Mouse (Mus musculus): ENCODE results near the gene Smad1.

Smad1 gene

GRCm38 (mm10) chr8:79384276-79385271 is 14.7 kb downstream of the Smad1 start:
- DNase-seq (ENCODE audit: inconsistent age in 2 of 2, low spot score in 1 of 2) = no peak

- DNase-seq (ENCODE audit: inconsistent age in 2 of 2, low spot score in 1 of 2) = peak in 1 of 2 experiments; percentile 61
These were observed 16.5 kb downstream of the Smad1 start for GRCm38 (mm10) chr8:79382857-79383262.

GRCm38 (mm10) chr8:79381771-79382170 is 17.5 kb downstream of the Smad1 start:
- DNase-seq (ENCODE audit: inconsistent age in 2 of 2, low spot score in 1 of 2) = no peak

DNA sequence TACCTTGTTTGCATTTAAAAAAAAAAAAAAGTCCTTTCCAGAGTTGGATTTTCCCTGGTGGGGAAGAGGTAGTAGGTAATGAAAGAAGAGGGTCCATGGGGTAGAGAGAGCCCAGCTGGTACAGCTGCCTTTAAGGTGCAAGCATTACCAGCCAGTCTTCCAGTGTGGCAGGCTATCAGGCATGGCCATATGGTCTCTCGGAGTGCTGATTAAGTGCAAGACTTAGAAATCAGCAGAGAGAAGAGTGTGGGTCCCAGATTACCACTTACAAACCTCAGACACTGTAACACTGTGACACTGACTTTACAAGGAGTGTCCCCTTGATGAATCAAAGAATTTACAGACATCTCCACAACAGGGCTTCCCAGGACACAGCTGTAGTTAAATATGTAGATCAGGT is 18.9 kb downstream of the Smad1 start:
- no peak for DNase-seq (ENCODE audit: inconsistent age in 2 of 2, low spot score in 1 of 2)

- DNase-seq (ENCODE audit: inconsistent age in 2 of 2, low spot score in 1 of 2) = no peak
These were observed 19.3 kb downstream of the Smad1 start for GRCm38 (mm10) chr8:79379971-79380370.

DNA sequence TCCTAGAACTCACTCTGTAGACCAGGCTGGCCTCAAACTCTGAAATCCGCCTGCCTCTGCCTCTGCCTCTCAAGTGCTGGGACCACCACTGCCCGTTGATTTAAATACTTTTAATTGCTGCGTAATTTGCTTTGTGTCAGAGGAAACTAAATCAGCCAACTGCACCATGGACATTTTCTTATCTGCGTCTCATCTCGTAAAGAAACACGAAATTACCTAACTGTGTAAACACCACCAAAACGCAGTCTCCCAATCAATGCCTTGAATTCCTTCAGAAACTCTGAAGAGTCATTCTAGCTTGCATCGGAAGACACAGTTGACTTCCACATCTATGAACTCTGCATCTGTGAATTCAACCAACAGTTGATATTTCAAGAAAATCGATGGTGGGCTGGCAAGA is 22.7 kb downstream of the Smad1 start:
- no peak for DNase-seq (ENCODE audit: inconsistent age in 2 of 2, low spot score in 1 of 2)

DNA sequence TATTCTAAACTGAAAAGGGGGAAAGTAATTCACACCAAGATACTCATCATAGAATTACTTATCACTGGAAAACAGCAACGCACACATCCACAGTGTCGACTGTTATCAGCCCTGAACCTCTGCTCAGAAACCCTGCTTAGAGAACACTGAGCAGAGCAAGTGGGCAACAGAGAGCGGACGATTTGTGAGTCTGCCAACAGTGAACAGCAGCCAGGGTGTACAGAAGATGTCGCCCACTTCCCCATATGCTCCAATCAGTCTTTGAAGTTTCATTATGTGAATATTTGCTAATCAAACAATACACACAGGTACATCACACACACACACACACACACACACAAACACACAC is 23.6 kb downstream of the Smad1 start:
- DNase-seq (ENCODE audit: inconsistent age in 2 of 2, low spot score in 1 of 2) = no peak

GRCm38 (mm10) chr8:79375074-79375774 is 24.1 kb downstream of the Smad1 start:
- peak in 1 of 2 experiments; percentile 55 for DNase-seq (ENCODE audit: inconsistent age in 2 of 2, low spot score in 1 of 2)

GRCm38 (mm10) chr8:79374410-79374809 is 24.9 kb downstream of the Smad1 start:
- peak in 1 of 2 experiments; percentile 50 for DNase-seq (ENCODE audit: inconsistent age in 2 of 2, low spot score in 1 of 2)

DNA sequence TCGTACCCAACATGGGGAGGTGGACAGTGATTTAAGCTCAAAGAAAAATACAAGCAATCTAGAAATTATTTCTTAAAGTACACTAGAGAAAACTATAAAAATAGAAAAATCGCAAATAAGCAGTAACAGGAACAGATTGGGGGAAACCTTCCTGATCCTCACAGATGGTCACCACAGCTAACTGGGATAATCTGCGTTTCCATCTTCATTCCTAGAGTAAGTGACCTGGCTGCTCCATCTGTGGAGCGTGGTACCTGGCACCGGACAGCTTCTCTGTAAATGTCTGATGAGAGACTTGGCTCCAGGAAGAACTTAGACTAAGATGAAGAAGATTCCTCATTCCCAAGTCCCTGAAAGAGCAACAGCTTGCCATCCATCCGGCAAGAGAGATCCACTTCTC is 25.8 kb downstream of the Smad1 start:
- no peak for DNase-seq (ENCODE audit: inconsistent age in 2 of 2, low spot score in 1 of 2)

DNA sequence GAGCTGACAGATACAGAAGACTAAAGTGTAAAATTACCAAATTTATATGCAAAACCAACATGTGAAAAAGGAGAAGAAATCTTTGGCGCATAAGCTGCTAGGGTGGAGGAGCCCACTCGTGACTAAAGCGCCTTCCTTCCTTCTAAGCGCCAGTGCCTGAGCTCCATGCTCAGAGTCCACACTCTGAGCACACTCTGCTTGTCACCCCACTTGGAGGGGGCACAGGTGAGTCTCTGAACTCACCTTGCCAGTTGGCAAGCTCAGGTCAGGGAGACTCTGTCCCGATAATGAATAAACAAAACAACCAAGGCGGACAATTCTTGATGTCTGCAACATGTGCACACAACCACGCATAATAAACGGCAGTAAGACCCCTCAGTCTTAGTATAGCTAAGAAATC is 26.4 kb downstream of the Smad1 start:
- no peak for DNase-seq (ENCODE audit: inconsistent age in 2 of 2, low spot score in 1 of 2)

DNA sequence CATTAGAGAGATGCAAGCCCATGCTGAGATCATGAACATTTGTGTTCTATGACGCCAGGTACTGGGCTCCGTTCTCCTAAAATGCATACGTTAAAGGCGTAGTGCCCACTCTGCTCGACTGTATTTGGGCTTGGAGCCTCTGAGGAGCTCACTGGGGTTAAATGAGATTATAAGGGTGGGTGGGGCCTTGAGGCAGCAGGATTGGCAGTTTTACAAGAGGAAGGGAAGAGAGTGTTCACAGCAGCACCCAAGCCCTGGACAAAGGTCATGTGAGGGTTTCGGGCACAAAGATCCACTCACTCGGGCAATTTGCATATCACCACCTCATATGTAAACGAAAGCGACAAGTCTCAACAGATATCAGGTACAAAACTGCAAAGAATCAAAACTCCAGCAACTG is 26.8 kb downstream of the Smad1 start:
- no peak for DNase-seq (ENCODE audit: inconsistent age in 2 of 2, low spot score in 1 of 2)

DNA sequence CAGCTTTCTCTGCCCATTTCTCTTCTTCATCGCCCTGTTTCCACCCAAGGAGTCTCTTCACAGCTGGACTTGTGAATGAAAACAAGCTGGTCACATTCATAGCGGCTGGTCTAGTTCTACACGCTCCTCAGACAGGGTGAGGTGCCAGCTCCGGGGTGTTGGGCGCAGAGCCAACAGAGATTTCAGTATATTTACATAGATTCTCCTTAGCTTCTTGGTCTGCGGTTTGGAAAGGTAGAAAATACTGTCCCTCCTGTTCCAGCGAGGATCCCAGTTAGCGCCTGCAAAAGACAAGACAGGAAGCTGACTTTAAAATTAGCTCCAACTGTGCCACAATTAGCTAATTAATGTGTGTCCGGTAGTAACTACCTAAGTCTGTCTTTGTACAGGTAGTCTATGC is 27.2 kb downstream of the Smad1 start:
- DNase-seq (ENCODE audit: inconsistent age in 2 of 2, low spot score in 1 of 2) = no peak

GRCm38 (mm10) chr8:79370646-79371290 is 28.6 kb downstream of the Smad1 start:
- no peak for DNase-seq (ENCODE audit: inconsistent age in 2 of 2, low spot score in 1 of 2)

DNA sequence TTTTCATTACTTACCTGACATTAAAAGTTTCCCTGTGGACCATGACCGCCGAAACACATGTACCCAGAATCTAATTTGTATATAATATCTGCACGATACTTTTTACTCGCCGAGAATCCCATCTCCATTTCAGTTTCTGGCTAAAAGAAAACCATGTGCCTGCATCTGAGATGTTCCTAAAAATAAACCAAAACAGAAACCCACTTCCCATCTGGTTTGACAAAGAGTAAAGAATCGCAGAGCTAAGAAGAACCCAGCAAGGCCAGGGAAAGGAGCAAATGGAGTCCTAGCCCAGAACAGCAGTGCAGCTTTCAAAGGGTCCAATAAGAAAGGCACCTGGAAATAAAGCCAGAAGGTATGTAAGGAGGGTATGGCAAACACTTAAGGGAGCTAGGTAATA is 30.2 kb downstream of the Smad1 start:
- no peak for DNase-seq (ENCODE audit: inconsistent age in 2 of 2, low spot score in 1 of 2)

DNA sequence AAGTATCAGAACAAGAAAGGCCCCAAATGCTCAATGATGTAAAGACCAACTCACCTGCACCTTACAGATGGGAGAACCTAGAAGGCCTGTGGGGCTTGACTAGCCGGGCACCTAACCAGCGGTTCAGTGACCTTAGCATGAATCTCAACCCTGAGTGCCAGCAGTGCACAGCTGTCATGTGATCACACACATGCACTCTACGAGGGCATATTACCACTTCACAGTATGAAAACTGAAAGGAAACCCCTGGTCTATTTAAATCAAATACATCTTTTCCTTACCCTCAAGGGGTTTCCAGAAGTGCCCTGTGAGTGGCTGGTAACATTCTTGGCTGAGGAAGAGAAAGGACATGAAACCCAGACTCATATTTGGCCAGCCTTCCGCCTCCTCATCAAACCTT is 31.4 kb downstream of the Smad1 start:
- DNase-seq (ENCODE audit: inconsistent age in 2 of 2, low spot score in 1 of 2) = no peak

DNA sequence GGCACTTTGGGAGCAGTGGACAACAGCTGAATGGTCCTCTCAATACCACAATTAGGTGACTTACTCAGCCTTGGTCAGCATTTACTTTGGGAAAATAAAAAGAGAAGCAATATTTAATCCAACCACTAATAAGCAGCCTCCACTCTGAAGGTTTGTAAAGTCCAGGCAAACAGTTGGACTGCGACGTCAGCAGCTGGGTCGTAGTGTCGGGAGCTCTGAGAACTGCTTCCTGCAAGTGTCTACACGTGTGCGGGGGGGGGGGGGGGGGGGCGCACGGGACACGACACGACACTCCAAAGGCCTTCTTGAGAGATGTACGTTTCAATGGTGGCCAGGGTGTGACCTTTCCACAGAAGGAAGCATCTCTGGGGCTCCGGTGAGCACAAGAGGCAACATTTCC is 32.0 kb downstream of the Smad1 start:
- DNase-seq (ENCODE audit: inconsistent age in 2 of 2, low spot score in 1 of 2) = no peak

- no peak for DNase-seq (ENCODE audit: inconsistent age in 2 of 2, low spot score in 1 of 2)
These were observed 33.1 kb downstream of the Smad1 start for GRCm38 (mm10) chr8:79366227-79366626.

- DNase-seq (ENCODE audit: inconsistent age in 2 of 2, low spot score in 1 of 2) = no peak
These were observed 33.6 kb downstream of the Smad1 start for GRCm38 (mm10) chr8:79365707-79366106.

DNA sequence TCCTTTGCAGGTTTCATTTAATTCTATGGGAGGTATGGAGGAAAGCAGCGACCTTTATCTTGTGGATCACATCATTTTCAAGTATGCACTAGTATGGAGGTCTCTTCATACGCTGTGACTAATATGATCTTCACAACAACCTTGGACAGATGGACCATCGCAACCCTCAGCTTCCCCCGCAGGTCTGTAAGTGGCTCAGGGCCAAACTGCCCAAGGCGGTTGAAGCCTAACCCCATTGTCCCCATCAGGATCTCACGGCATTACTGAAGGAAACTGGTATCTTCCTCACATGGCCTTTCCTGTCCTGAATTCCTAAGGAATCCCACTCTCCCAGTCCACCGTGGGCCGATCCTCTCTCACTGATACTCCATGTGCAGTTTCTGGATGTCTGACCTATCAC is 34.5 kb downstream of the Smad1 start:
- no peak for DNase-seq (ENCODE audit: inconsistent age in 2 of 2, low spot score in 1 of 2)

GRCm38 (mm10) chr8:79362430-79362829 is 36.9 kb downstream of the Smad1 start:
- no peak for DNase-seq (ENCODE audit: inconsistent age in 2 of 2, low spot score in 1 of 2)
